Comparison of ENCODE assay signal across 21 mouse cellular contexts in genomic region chr9:120568917-120569316, GRCm38 (mm10). TPM values are rescaled to one million over a fixed set of nuclear protein-coding genes. Genes with fewer than 3 reads are reported as not detected.
DNase-seq lines count a peak whose midpoint lies in the region; ATAC-seq and TF ChIP-seq lines count a peak whose summit lies in the region.
"Had no signal": no experiment of that assay in that cellular context is flagged by ENCODE, and none has a peak within 500 bp of the region (broad histone marks: within the 10 kb centered on the region; RNA-seq: fewer than 3 reads in every experiment).

No protein-coding gene starts in this region.

- peaks cover 17% of the 10 kb centered on the region for H3K36me3 ChIP-seq in heart, embryonic 10.5 days
- H3K36me3 ChIP-seq in G1E (replicated peaks): peaks cover 32% of the 10 kb centered on the region
- H3K36me3 ChIP-seq in liver, embryonic 16.5 days (ENCODE audit: control insufficient read depth, insufficient read depth): peaks cover 10% of the 10 kb centered on the region
- H3K36me3 ChIP-seq in forebrain, embryonic 11.5 days (ENCODE audit: control insufficient read depth, insufficient read depth, low read length): peaks cover 9% of the 10 kb centered on the region

- peak; percentile 68 for ATAC-seq in G1E (ENCODE audit: extremely low read depth, insufficient number of reproducible peaks, low FRiP score, poor library complexity, severe bottlenecking)
- peak; percentile 75 for ATAC-seq in erythroid progenitor cell, adult 5-6 weeks (replicated peaks; ENCODE audit: low FRiP score, poor library complexity, severe bottlenecking)
- peak; percentile 51 for ATAC-seq in liver, embryonic 16.5 days (ENCODE audit: low read depth)
- no peak for ATAC-seq in forebrain, embryonic 11.5 days (replicated peaks; ENCODE audit: low FRiP score)
- ATAC-seq: activated CD4-positive, CD25-positive, alpha-beta regulatory T cell, adult 4 months; forebrain, postnatal 0 days; hindbrain, embryonic 16.5 days; Patski had no signal

- DNase-seq in heart, embryonic 10.5 days (ENCODE audit: low spot score): peak; percentile 91
- no peak for DNase-seq in heart, adult 9 months (ENCODE audit: low spot score in 2 of 2)
- no peak for DNase-seq in G1E (ENCODE audit: low spot score)
- no peak for DNase-seq in forebrain, embryonic 11.5 days (ENCODE audit: low spot score)
- no peak for DNase-seq in adrenal gland, postnatal 25 days
- DNase-seq in urinary bladder, postnatal 10 days (ENCODE audit: low spot score): no peak
- DNase-seq: adrenal gland, postnatal 36 days; embryo, embryonic 11 days; forebrain, postnatal 0 days; gastrocnemius, adult 2 months; heart, adult 18-20 months; heart, postnatal 4 days; kidney, adult 11 months; kidney, postnatal 14 days had no signal

- H3K4me3 ChIP-seq in heart, embryonic 10.5 days: no peak overlapping the region
- no peak overlapping the region; the same call in 1 of the 2 replicates for H3K4me3 ChIP-seq in G1E (ENCODE audit: low read depth, low read length)
- H3K4me3 ChIP-seq in liver, embryonic 16.5 days (ENCODE audit: low read depth, low read length): no peak overlapping the region
- no peak overlapping the region for H3K4me3 ChIP-seq in forebrain, embryonic 11.5 days (ENCODE audit: low read depth, low read length)
- H3K4me3 ChIP-seq: gastrocnemius, adult 2 months; limb, embryonic 12.5 days had no signal

- H3K4me2 ChIP-seq in liver, embryonic 16.5 days (ENCODE audit: low read depth, low read length): no peak overlapping the region
- H3K4me2 ChIP-seq in forebrain, embryonic 11.5 days (ENCODE audit: low read depth, low read length, severe bottlenecking): no peak overlapping the region
- H3K4me2 ChIP-seq: limb, embryonic 12.5 days had no signal

- no peak for TF ChIP-seq CTCF in G1E (IDR thresholded peaks at IDR 0.05; ENCODE audit: low read depth, low read length)

- 24% methylated on average over 2 of the region's 2 CpGs for WGBS in heart, embryonic 10.5 days
- 14% methylated on average over 2 of the region's 2 CpGs for WGBS in liver, embryonic 16.5 days (ENCODE audit: insufficient replicate concordance)
- 80% methylated on average over 2 of the region's 2 CpGs for WGBS in forebrain, embryonic 11.5 days

- peak overlapping the region; percentile 52; the same call in 1 of the 2 replicates for H3K27ac ChIP-seq in heart, embryonic 10.5 days
- no peak overlapping the region for H3K27ac ChIP-seq in liver, embryonic 16.5 days (ENCODE audit: low read length)
- H3K27ac ChIP-seq in forebrain, embryonic 11.5 days (ENCODE audit: low read depth, low read length): no peak overlapping the region
- H3K27ac ChIP-seq: gastrocnemius, adult 2 months; limb, embryonic 12.5 days had no signal

- no peaks in the 10 kb centered on the region for H3K27me3 ChIP-seq in heart, embryonic 10.5 days (ENCODE audit: insufficient read depth, poor library complexity, severe bottlenecking)
- no peaks in the 10 kb centered on the region for H3K27me3 ChIP-seq in G1E (ENCODE audit: insufficient read depth, low read length)
- no peaks in the 10 kb centered on the region for H3K27me3 ChIP-seq in liver, embryonic 16.5 days (ENCODE audit: control insufficient read depth, insufficient read depth, low read depth, low read length)
- no peaks in the 10 kb centered on the region for H3K27me3 ChIP-seq in forebrain, embryonic 11.5 days (ENCODE audit: control insufficient read depth, insufficient read depth, low read length)
- H3K27me3 ChIP-seq: limb, embryonic 12.5 days had no signal

- H3K4me1 ChIP-seq in heart, embryonic 10.5 days: peaks cover 21% of the 10 kb centered on the region
- peaks cover 71% of the 10 kb centered on the region for H3K4me1 ChIP-seq in G1E (ENCODE audit: insufficient read depth, low read depth, low read length)
- peaks cover 22% of the 10 kb centered on the region for H3K4me1 ChIP-seq in liver, embryonic 16.5 days (ENCODE audit: control insufficient read depth, low read depth, low read length)
- H3K4me1 ChIP-seq in forebrain, embryonic 11.5 days (replicated peaks; ENCODE audit: control insufficient read depth, insufficient read depth, low read length): peaks cover 8% of the 10 kb centered on the region; the same call in 1 of the 2 replicates

- no peak overlapping the region for H3K9ac ChIP-seq in liver, embryonic 16.5 days (ENCODE audit: low read depth, low read length)
- no peak overlapping the region for H3K9ac ChIP-seq in forebrain, embryonic 11.5 days (ENCODE audit: low read length)
- H3K9ac ChIP-seq: forebrain, postnatal 0 days; limb, embryonic 12.5 days had no signal

- no peaks in the 10 kb centered on the region for H3K9me3 ChIP-seq in heart, embryonic 10.5 days
- H3K9me3 ChIP-seq in G1E (replicated peaks): peaks cover 21% of the 10 kb centered on the region
- no peaks in the 10 kb centered on the region; the same call in 1 of the 2 replicates for H3K9me3 ChIP-seq in liver, embryonic 16.5 days (replicated peaks; ENCODE audit: control insufficient read depth, low read length)
- H3K9me3 ChIP-seq in forebrain, embryonic 11.5 days (ENCODE audit: control insufficient read depth, low read length): no peaks in the 10 kb centered on the region
- H3K9me3 ChIP-seq: limb, embryonic 12.5 days had no signal

RNA-seq across cellular contexts. Expression of gene Rpl14, which starts 2.3 kb away (rescaled TPM):
- polyA plus RNA-seq in heart, embryonic 10.5 days (2016; fragmentation: Nextera tagmentation; extraction: Ambion mirVana): 536 and 638 TPM in 2 replicates
- total RNA-seq in G1E (2014; fragmentation: Nextera tagmentation): 933 and 945 TPM in 2 replicates
- 1,738 and 1,944 TPM in 2 replicates for total RNA-seq in G1E (2017)
- 1,480 and 1,513 TPM in 2 replicates for polyA plus RNA-seq in G1E (2012)
- 526 and 549 TPM in 2 replicates for total RNA-seq in erythroid progenitor cell, adult 5-6 weeks (2015; ENCODE audit: low replicate concordance)
- total RNA-seq in erythroid progenitor cell, adult 5-6 weeks (2017; ENCODE audit: low replicate concordance): 375 and 420 TPM in 2 replicates
- 335 and 378 TPM in 2 replicates for polyA plus RNA-seq in liver, embryonic 16.5 days (2015; fragmentation: Nextera tagmentation; extraction: Ambion mirVana)
- polyA plus RNA-seq in forebrain, embryonic 11.5 days (2014; fragmentation: Nextera tagmentation; extraction: Ambion mirVana): 772 and 838 TPM in 2 replicates
- total RNA-seq in adrenal gland, postnatal 25 days (2021): 492 and 528 TPM in 2 replicates

RNA-seq across cellular contexts. Expression of gene Entpd3, which starts 29.3 kb away (rescaled TPM):
- 0.14 and 0.15 TPM in 2 replicates for polyA plus RNA-seq in heart, embryonic 10.5 days (2016; fragmentation: Nextera tagmentation; extraction: Ambion mirVana)
- total RNA-seq in G1E (2014; fragmentation: Nextera tagmentation): 0.19 TPM in 1 of 2 replicates, not detected in the other
- total RNA-seq in G1E (2017): 0.22 and 0.23 TPM in 2 replicates
- not detected in 2 replicates for polyA plus RNA-seq in G1E (2012)
- total RNA-seq in erythroid progenitor cell, adult 5-6 weeks (2015; ENCODE audit: low replicate concordance): 0.42 TPM in 1 of 2 replicates, not detected in the other
- total RNA-seq in erythroid progenitor cell, adult 5-6 weeks (2017; ENCODE audit: low replicate concordance): not detected in 2 replicates
- polyA plus RNA-seq in liver, embryonic 16.5 days (2015; fragmentation: Nextera tagmentation; extraction: Ambion mirVana): 0.05 TPM in 1 of 2 replicates, not detected in the other
- polyA plus RNA-seq in forebrain, embryonic 11.5 days (2014; fragmentation: Nextera tagmentation; extraction: Ambion mirVana): 0.32 TPM in 1 of 2 replicates, not detected in the other
- 1.8 and 2.3 TPM in 2 replicates for total RNA-seq in adrenal gland, postnatal 25 days (2021)
- total RNA-seq: gastrocnemius, adult 2 months; heart, adult 18-20 months; monocyte, adult 5-6 weeks had no signal
- polyA plus RNA-seq: Patski had no signal
